Mouse (Mus musculus) cerebral cortex, adult 2 months (tissue): ENCODE results near the gene Ccr1l1.

Experiments used
- WGBS: fragments of 180-500 bp; shearing (Covaris S2); methylation state at CpG from one replicate; pipeline ENCODE4 v1.1.7; 2018; 5-methylcytosine and 5-hydroxymethylcytosine counted together

Gene Ccr1l1

GRCm38 (mm10) chr9:123928118-123928758 lies 50.0 kb downstream of the Ccr1l1 start:
- WGBS: 72% methylated on average over 12 of the region's 12 CpGs

GRCm38 (mm10) chr9:123927281-123927960 lies 50.8 kb downstream of the Ccr1l1 start:
- WGBS: 67% methylated on average over 16 of the region's 16 CpGs
